Mouse (Mus musculus): ENCODE data around the gene Zfp575. TPM values are rescaled to one million over a fixed set of nuclear protein-coding genes. Genes with fewer than 3 reads are reported as not detected.

Zfp575 gene
- polyA plus RNA-seq, 1 experiment from 2014 or later: 3.6 TPM

- Histone ChIP-seq H3K4me1 (replicated peaks) (no peaks in the 10 kb centered on the region), H3K4me2 (replicated peaks) (no peak overlapping the region), H3K36me3 (no peaks in the 10 kb centered on the region), H3K27me3 (replicated peaks) (no peaks in the 10 kb centered on the region), H3K9me3 (no peaks in the 10 kb centered on the region), H3K4me3 (replicated peaks) (no peak overlapping the region), H3K27ac (no peak overlapping the region), H3K9ac (no peak overlapping the region)
- WGBS: 92% methylated on average over 10 of the region's 10 CpGs
- no peak for ATAC-seq
Observed at GRCm38 (mm10) chr7:24577811-24578210, 9.6 kb downstream of the Zfp575 start.

- Histone ChIP-seq H3K27ac (no peak overlapping the region), H3K4me3 (replicated peaks) (no peak overlapping the region), H3K4me2 (replicated peaks) (no peak overlapping the region), H3K9me3 (no peaks in the 10 kb centered on the region), H3K9ac (no peak overlapping the region), H3K4me1 (replicated peaks) (no peaks in the 10 kb centered on the region), H3K27me3 (replicated peaks) (no peaks in the 10 kb centered on the region), H3K36me3 (0 out of 2 replicates have a peak, but pooled peaks cover 13% of the 10 kb centered on the region)
- 58% methylated on average over 12 of the region's 12 CpGs for WGBS
- 0 out of 2 replicates have a peak, but pooled peaks have one; percentile 19 for ATAC-seq
Observed at GRCm38 (mm10) chr7:24574224-24574796, 13.1 kb downstream of the Zfp575 start.

DNA sequence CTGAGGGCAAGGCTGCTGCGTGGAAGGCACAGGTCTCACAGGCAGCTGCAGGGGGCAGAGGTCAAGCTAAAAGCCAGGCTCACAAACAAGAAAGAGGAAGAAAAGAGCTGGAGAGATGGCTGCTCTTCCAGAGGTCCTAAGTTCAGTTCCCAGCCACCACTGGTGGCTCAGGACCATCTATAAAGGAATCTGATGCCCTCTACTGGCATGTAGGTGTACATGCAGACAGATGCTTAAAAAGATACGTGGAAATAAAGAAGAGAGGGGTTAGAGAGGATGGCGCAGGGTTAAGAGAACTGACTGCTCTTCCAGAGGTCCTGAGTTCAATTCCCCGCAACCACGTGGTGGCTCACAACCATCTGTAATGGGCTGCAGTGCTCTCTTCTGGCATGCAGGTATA, 15.0 kb downstream of the Zfp575 start:
- Histone ChIP-seq H3K27me3 (replicated peaks) (no peaks in the 10 kb centered on the region), H3K4me3 (replicated peaks) (no peak overlapping the region), H3K27ac (no peak overlapping the region), H3K9me3 (no peaks in the 10 kb centered on the region), H3K36me3 (peaks cover 23% of the 10 kb centered on the region), H3K9ac (no peak overlapping the region), H3K4me2 (replicated peaks) (no peak overlapping the region), H3K4me1 (replicated peaks) (no peaks in the 10 kb centered on the region)
- ATAC-seq: peak; percentile 21; the same call in 1 of the 2 replicates
- 54% methylated on average over 5 of the region's 5 CpGs for WGBS

DNA sequence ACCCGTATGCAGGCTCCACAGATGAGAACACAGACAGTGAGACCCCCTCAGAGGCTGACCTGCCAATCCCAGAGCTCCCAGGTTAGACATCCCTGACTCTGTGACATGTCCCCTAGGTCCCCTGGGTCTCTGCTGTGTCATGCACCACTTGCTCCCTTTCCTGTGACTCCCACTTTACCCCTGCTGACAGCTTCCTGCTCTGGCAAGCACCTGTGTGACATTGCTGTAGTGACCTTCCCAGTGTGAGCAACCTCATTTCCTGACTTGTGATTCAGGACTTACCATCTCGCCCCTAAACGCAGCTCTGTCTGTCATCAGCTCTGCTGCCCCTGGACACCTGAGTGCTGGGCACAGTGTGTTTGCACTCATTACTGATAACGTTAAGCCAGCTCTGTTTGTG, 16.4 kb downstream of the Zfp575 start:
- H3K36me3 ChIP-seq: peaks cover 36% of the 10 kb centered on the region
- 68% methylated on average over 4 of the region's 4 CpGs for WGBS

DNA sequence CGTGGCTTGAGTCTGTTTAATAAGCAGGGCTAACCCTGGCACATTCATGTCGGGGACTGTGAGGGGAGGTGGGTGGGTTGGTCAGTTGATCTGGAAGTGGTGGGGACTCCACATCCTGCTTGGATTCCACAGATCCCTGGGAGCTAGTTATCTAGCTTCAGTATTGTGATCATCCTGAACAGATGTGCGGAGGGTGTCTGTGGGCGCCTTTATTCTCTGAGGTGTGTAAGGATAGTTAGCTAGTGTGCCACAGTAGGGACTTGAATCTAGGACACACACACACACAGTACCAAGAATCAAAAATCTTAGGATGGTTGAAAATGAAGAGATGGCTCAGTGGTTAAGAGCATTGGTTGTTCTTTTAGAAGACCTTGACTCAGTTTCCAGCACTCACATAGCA, 18.9 kb downstream of the Zfp575 start:
- 89% methylated on average over 4 of the region's 4 CpGs for WGBS
- Histone ChIP-seq H3K27me3 (replicated peaks) (no peaks in the 10 kb centered on the region), H3K4me1 (replicated peaks) (no peaks in the 10 kb centered on the region), H3K36me3 (peaks cover 43% of the 10 kb centered on the region), H3K4me2 (replicated peaks) (no peak overlapping the region), H3K27ac (no peak overlapping the region), H3K4me3 (replicated peaks) (no peak overlapping the region), H3K9ac (no peak overlapping the region), H3K9me3 (no peaks in the 10 kb centered on the region)
- no peak for ATAC-seq

More for the DNA sequence above, 16.4 kb downstream of the Zfp575 start:
- Histone ChIP-seq H3K9ac (no peak overlapping the region), H3K4me2 (replicated peaks) (no peak overlapping the region), H3K9me3 (no peaks in the 10 kb centered on the region), H3K27ac (no peak overlapping the region), H3K27me3 (replicated peaks) (no peaks in the 10 kb centered on the region), H3K4me3 (replicated peaks) (no peak overlapping the region), H3K4me1 (replicated peaks) (no peaks in the 10 kb centered on the region)
- ATAC-seq: no peak

DNA sequence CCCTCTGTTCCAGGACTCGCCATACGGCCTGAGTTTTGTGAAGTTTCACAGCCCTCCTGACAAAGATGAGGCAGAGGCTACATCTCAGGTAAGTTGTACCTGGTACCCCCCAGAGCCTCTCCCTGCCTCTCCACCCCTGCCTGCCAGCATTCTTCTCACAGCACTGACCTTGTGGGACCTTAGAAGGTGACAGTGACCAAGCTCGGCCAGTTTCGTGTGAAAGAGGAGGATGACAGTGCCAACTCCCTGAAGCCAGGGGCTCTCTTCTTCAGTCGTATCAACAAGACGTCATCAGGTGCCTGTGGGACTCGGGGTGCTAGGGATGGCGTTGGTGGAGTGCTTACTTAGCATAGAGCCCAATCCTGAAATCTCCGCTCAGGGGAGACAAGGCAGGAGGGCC, 21.2 kb downstream of the Zfp575 start:
- Histone ChIP-seq H3K36me3 (peaks cover 48% of the 10 kb centered on the region), H3K9me3 (no peaks in the 10 kb centered on the region), H3K4me3 (replicated peaks) (no peak overlapping the region), H3K27me3 (replicated peaks) (no peaks in the 10 kb centered on the region), H3K9ac (no peak overlapping the region), H3K4me1 (replicated peaks) (no peaks in the 10 kb centered on the region), H3K4me2 (replicated peaks) (no peak overlapping the region), H3K27ac (no peak overlapping the region)
- no peak for ATAC-seq
- 95% methylated on average over 9 of the region's 9 CpGs for WGBS

DNA sequence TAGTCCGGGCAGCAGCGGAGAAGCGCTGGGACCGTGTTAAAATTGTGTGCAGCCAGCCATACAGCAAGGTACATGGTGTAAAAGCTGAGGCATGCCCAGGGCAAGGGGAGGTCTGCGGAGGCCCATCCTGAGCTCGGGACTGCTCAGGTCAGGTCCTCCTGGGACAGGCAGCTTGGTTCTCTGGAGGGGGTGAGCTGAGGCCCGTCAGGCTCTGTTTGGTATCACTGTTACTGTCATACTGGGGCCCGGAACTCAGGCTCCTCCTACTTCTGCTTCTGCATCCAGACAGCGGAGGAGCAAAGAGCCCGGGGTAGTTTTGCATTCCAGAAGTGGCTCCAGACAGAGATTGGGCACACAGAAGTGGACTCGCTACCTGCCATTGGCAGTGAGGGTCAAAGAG, 21.8 kb downstream of the Zfp575 start:
- Histone ChIP-seq H3K4me1 (replicated peaks) (no peaks in the 10 kb centered on the region), H3K9ac (no peak overlapping the region), H3K9me3 (no peaks in the 10 kb centered on the region), H3K4me2 (replicated peaks) (no peak overlapping the region), H3K27me3 (replicated peaks) (no peaks in the 10 kb centered on the region), H3K27ac (no peak overlapping the region), H3K36me3 (peaks cover 44% of the 10 kb centered on the region), H3K4me3 (replicated peaks) (no peak overlapping the region)
- 92% methylated on average over 11 of the region's 11 CpGs for WGBS
- ATAC-seq: no peak

DNA sequence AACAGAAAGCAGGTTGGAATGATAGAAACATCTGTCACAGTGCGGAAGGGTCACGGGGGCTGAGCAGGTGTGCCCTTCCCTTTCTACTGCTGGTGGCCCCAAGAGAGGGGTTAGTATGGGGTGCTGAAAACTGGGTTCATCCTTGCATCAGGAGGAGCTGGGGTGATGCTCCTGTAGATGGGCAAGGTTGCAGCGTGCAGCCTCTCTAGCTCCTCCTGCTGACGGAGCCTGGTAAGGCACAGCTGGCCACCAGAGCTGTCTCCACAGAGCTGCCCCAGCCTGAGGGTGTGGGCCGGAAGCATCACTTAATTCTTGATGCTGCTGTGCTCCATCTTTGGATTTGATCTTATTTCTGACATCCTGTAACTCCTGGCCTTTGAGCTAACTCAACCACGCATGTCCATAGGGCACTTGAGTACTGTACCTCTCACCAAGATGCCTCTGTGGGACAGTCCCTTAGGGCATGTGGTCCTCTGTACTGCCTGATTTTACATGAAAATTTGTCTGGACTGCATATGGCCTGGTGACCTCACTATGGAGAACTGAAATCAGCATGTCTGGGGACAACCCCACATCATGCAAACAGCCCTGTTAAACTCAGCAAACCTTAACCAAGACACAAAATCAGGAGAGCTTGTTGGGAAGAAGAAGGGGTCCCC, 22.7 kb downstream of the Zfp575 start:
- Histone ChIP-seq H3K27me3 (replicated peaks) (no peaks in the 10 kb centered on the region), H3K9me3 (no peaks in the 10 kb centered on the region), H3K4me1 (replicated peaks) (no peaks in the 10 kb centered on the region), H3K27ac (no peak overlapping the region), H3K9ac (no peak overlapping the region), H3K4me3 (replicated peaks) (no peak overlapping the region), H3K4me2 (replicated peaks) (no peak overlapping the region), H3K36me3 (peaks cover 45% of the 10 kb centered on the region)
- ATAC-seq: peak; percentile 72
- 62% methylated on average over 6 of the region's 6 CpGs for WGBS

DNA sequence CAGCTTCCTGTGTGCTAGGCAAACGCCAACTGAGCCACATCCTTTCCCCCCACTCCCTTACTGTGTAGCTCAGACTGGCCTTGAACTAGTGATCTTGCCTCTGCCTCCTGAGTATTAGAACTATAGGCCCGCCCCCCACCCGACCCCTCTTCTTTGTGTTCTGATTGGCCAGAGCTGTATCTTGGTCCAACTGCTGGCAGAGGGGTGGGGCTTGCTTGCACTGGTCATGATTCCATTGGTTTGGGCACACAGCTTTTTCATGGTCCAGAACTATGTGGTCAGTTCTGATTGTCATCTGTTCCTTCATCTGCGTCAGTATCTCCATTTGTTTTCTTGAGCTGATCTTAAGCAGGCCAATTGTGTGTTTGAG, 23.6 kb downstream of the Zfp575 start:
- Histone ChIP-seq H3K27ac (no peak overlapping the region), H3K36me3 (peaks cover 48% of the 10 kb centered on the region), H3K27me3 (replicated peaks) (no peaks in the 10 kb centered on the region), H3K4me1 (replicated peaks) (no peaks in the 10 kb centered on the region), H3K9me3 (no peaks in the 10 kb centered on the region), H3K4me2 (replicated peaks) (no peak overlapping the region), H3K4me3 (replicated peaks) (no peak overlapping the region), H3K9ac (no peak overlapping the region)
- WGBS: 91% methylated on average over 4 of the region's 4 CpGs
- no peak; the same call in 1 of the 2 replicates for ATAC-seq

DNA sequence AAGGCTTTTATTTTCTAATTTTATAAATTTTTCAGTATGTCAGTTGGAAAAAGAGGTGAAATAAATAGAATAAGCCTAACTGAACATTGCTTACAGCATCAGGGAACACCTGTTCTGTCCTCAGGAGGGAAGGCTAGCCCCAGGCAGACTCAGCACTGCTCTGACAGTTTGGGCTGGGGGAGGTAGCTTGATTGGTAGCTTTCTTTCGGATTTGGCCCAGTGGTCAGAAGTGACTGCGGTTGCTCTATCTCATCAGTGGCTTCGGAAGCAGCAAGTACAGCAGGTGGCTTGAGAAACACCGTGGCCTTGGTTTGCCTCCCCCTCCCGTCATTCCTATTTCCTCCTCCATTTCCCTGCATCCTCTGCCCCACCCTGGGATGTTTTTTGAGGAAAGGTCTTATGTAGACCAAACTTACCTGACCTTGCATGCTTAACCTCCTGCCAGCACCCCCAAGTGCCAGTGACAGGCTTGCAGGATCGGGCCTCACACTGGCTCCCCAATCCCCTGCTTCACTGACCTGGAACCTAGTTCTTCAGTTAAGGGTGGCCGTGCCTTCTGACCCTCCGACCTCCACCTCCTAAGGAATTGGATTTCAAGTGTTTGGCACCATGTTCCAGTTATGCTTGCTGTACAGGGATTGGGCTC, 24.1 kb downstream of the Zfp575 start:
- 89% methylated on average over 8 of the region's 8 CpGs for WGBS
- H3K27me3 ChIP-seq (replicated peaks): no peaks in the 10 kb centered on the region
- no peaks in the 10 kb centered on the region for H3K4me1 ChIP-seq (replicated peaks)
- peaks cover 46% of the 10 kb centered on the region for H3K36me3 ChIP-seq
- ATAC-seq: no peak
- no peaks in the 10 kb centered on the region for H3K9me3 ChIP-seq
- no peak overlapping the region for H3K4me3 ChIP-seq (replicated peaks)
- H3K9ac ChIP-seq: no peak overlapping the region
- no peak overlapping the region for H3K4me2 ChIP-seq (replicated peaks)
- no peak overlapping the region for H3K27ac ChIP-seq

DNA sequence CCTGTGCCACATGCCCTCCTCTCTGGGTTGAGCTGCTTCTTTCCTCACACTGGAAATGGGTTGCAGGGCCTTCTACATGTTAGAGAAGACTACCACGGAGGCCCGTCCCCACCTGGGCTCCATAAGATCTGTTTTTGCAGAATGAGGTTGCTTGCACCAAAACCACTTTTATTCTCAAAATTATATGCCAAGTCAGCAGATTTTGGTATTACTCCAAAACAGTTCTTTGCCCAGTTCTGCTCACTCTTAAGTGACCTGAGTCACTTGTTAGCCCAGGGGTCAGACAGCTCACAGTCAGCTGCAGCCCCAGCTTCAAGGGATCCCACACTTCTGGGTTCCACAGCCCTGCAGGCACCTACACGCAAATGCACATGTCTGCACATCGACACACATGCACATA, 26.0 kb downstream of the Zfp575 start:
- peaks cover 28% of the 10 kb centered on the region for H3K36me3 ChIP-seq
- no peak overlapping the region for H3K27ac ChIP-seq
- no peak for ATAC-seq
- H3K9me3 ChIP-seq: no peaks in the 10 kb centered on the region
- H3K4me3 ChIP-seq (replicated peaks): no peak overlapping the region
- no peak overlapping the region for H3K9ac ChIP-seq
- 95% methylated on average over 4 of the region's 4 CpGs for WGBS
- no peaks in the 10 kb centered on the region for H3K4me1 ChIP-seq (replicated peaks)
- H3K4me2 ChIP-seq (replicated peaks): no peak overlapping the region
- H3K27me3 ChIP-seq (replicated peaks): no peaks in the 10 kb centered on the region

DNA sequence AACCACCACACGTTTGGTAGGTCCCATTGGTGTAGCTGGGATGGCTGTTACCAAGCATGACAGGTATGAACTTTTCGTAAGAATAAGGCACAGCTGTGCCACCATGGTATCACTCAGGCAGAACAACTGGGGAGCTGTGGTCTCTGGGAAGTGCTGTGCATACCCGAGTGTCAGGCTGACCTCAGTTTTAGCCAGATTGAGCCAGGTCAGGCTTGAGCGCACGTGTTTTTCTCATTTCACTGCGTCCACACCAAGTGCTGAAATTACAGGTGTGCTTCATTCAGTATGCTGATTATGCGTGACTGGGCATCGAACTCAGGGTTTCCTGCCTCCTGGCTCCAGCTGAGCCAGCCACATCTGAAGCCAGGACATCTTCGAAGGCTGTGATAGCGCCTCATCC, 31.7 kb downstream of the Zfp575 start:
- H3K4me2 ChIP-seq (replicated peaks): no peak overlapping the region

More for the DNA sequence above, 31.7 kb downstream of the Zfp575 start:
- ATAC-seq: no peak
- H3K36me3 ChIP-seq: 0 out of 2 replicates have a peak, but pooled peaks cover 14% of the 10 kb centered on the region
- H3K9me3 ChIP-seq: no peaks in the 10 kb centered on the region
- H3K4me1 ChIP-seq (replicated peaks): no peaks in the 10 kb centered on the region
- WGBS: 92% methylated on average over 10 of the region's 10 CpGs
- no peak overlapping the region for H3K4me3 ChIP-seq (replicated peaks)
- H3K27me3 ChIP-seq (replicated peaks): no peaks in the 10 kb centered on the region
- H3K27ac ChIP-seq: no peak overlapping the region
- H3K9ac ChIP-seq: no peak overlapping the region

All from intestine, embryonic 15.5 days (tissue).